ENCODE assay signal across 8 mouse cellular contexts in the genomic region with DNA sequence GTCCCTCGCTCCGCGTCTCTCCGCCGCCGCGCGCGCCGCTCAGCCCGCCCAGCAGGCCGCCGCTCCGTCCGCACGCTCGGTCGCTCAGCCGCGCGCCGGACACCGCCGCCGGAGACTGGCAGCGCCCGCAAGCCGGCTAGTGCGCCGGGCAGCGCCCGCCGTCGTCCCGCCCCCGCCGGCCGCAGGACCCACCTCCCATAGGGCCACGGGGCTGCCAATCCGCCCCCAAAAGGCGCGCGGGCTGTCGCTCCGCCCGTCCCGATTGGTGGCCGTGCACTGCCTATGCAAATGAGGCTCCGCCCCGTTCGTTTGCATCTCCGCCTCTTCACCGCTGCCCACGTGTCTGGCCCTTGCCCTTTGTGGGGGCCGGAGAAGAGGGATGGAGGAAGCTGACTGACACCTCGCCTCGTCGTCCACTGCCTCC. TPM values are rescaled to one million over a fixed set of nuclear protein-coding genes. Genes with fewer than 3 reads are reported as not detected.
DNase-seq lines count a peak whose midpoint lies in the region; ATAC-seq and TF ChIP-seq lines count a peak whose summit lies in the region.

No protein-coding gene starts in this region.

- peak overlapping the region; percentile 79 for H3K9ac ChIP-seq in embryonic facial prominence, embryonic 14.5 days (ENCODE audit: low read depth, low read length)
- H3K9ac ChIP-seq in limb, embryonic 12.5 days (replicated peaks), result peak overlapping the region; percentile 88
- H3K9ac ChIP-seq in midbrain, embryonic 15.5 days, result peak overlapping the region; percentile 80

- H3K4me1 ChIP-seq in bone marrow, adult 2 months (ENCODE audit: control insufficient read depth, insufficient read depth, low read length), result peaks cover 3% of the 10 kb centered on the region
- H3K4me1 ChIP-seq in embryonic facial prominence, embryonic 14.5 days (ENCODE audit: control insufficient read depth, insufficient read depth, low read length), result peaks cover 4% of the 10 kb centered on the region; the same call in 1 of the 2 replicates
- H3K4me1 ChIP-seq in limb, embryonic 12.5 days (replicated peaks), result peaks cover 12% of the 10 kb centered on the region; the same call in 1 of the 2 replicates
- H3K4me1 ChIP-seq in midbrain, embryonic 15.5 days, result peaks cover 8% of the 10 kb centered on the region; the same call in 1 of the 2 replicates

- peak; percentile 98 for DNase-seq in A20 (ENCODE audit: low read depth, low spot score)
- DNase-seq in embryonic facial prominence, embryonic 14.5 days (ENCODE audit: low spot score), result peak; percentile 98
- peak; percentile 98 for DNase-seq in heart, adult 8-10 months (ENCODE audit: low spot score)
- DNase-seq in kidney, adult 8-10 months, result peak; percentile 98 to 99
- DNase-seq in spleen, adult 18-20 months, result peak; percentile 98

- TF ChIP-seq CTCF in bone marrow, adult 2 months (IDR thresholded peaks at IDR 0.05; ENCODE audit: control insufficient read depth, insufficient read depth, low read length), result no peak

- peak overlapping the region; percentile 97 for H3K27ac ChIP-seq in bone marrow, adult 2 months (ENCODE audit: control insufficient read depth, insufficient read depth, low read depth, low read length, poor library complexity)
- H3K27ac ChIP-seq in embryonic facial prominence, embryonic 14.5 days (replicated peaks; ENCODE audit: low read depth, low read length), result peak overlapping the region; percentile 82
- peak overlapping the region; percentile 88 for H3K27ac ChIP-seq in limb, embryonic 12.5 days
- peak overlapping the region; percentile 88 for H3K27ac ChIP-seq in midbrain, embryonic 15.5 days

- under 1% methylated on average over 58 of the region's 58 CpGs for WGBS in bone marrow, adult 2 months
- 0% methylated on average over 3 of the region's 58 CpGs for WGBS in embryonic facial prominence, embryonic 14.5 days
- WGBS in limb, embryonic 12.5 days, result under 1% methylated on average over 57 of the region's 58 CpGs
- under 1% methylated on average over 46 of the region's 58 CpGs for WGBS in midbrain, embryonic 15.5 days

- H3K4me2 ChIP-seq in embryonic facial prominence, embryonic 14.5 days (ENCODE audit: low read depth, low read length), result peak overlapping the region; percentile 80
- peak overlapping the region; percentile 76 for H3K4me2 ChIP-seq in limb, embryonic 12.5 days
- peak overlapping the region; percentile 84 for H3K4me2 ChIP-seq in midbrain, embryonic 15.5 days

- peak; percentile 74; the same call in 1 of the 2 replicates for TF ChIP-seq POLR2A in bone marrow, adult 2 months (IDR thresholded peaks at IDR 0.05; ENCODE audit: borderline replicate concordance, control insufficient read depth, low read depth, low read length)

- peak overlapping the region; percentile 74 for H3K4me3 ChIP-seq in bone marrow, adult 2 months (replicated peaks; ENCODE audit: control insufficient read depth, low read depth, low read length)
- peak overlapping the region; percentile 90 for H3K4me3 ChIP-seq in embryonic facial prominence, embryonic 14.5 days (ENCODE audit: low read depth, low read length)
- H3K4me3 ChIP-seq in limb, embryonic 12.5 days (replicated peaks), result peak overlapping the region; percentile 85
- H3K4me3 ChIP-seq in midbrain, embryonic 15.5 days, result peak overlapping the region; percentile 97

- H3K9me3 ChIP-seq in embryonic facial prominence, embryonic 14.5 days (ENCODE audit: control insufficient read depth, low read length), result no peaks in the 10 kb centered on the region
- H3K9me3 ChIP-seq in limb, embryonic 12.5 days, result no peaks in the 10 kb centered on the region
- no peaks in the 10 kb centered on the region for H3K9me3 ChIP-seq in midbrain, embryonic 15.5 days

- ATAC-seq in embryonic facial prominence, embryonic 14.5 days (ENCODE audit: low read depth), result peak; percentile 99
- ATAC-seq in limb, embryonic 12.5 days (ENCODE audit: insufficient number of reproducible peaks, insufficient read depth, low FRiP score, low TSS enrichment, low read depth), result peak; percentile 97
- peak; percentile 99 for ATAC-seq in midbrain, embryonic 15.5 days (replicated peaks)

- H3K36me3 ChIP-seq in embryonic facial prominence, embryonic 14.5 days (ENCODE audit: control insufficient read depth, insufficient read depth, low read length), result no peaks in the 10 kb centered on the region
- no peaks in the 10 kb centered on the region; the same call in 1 of the 2 replicates for H3K36me3 ChIP-seq in limb, embryonic 12.5 days
- H3K36me3 ChIP-seq in midbrain, embryonic 15.5 days (replicated peaks), result no peaks in the 10 kb centered on the region

- H3K27me3 ChIP-seq in embryonic facial prominence, embryonic 14.5 days (replicated peaks; ENCODE audit: control insufficient read depth, insufficient read depth, low read length), result no peaks in the 10 kb centered on the region
- no peaks in the 10 kb centered on the region for H3K27me3 ChIP-seq in limb, embryonic 12.5 days
- H3K27me3 ChIP-seq in midbrain, embryonic 15.5 days (replicated peaks), result no peaks in the 10 kb centered on the region

RNA-seq across cellular contexts. Expression of gene Fkbp5, which starts 31.3 kb away (rescaled TPM):
- 29.4 and 48.6 TPM in 2 replicates for polyA plus RNA-seq in bone marrow, adult 2 months (2011; ENCODE audit: insufficient read depth, insufficient read length, low replicate concordance, missing spikeins)
- 8.4 and 11.7 TPM in 2 replicates for polyA plus RNA-seq in embryonic facial prominence, embryonic 14.5 days (2014; fragmentation: Nextera tagmentation; extraction: Ambion mirVana)
- 10 to 100 TPM; 31.0 to 46.7 (median 38.3) TPM for total RNA-seq in heart, adult 8-10 months (2022)
- 36.2 and 42.4 TPM in 2 replicates for polyA plus RNA-seq in limb, embryonic 12.5 days (2016; fragmentation: Nextera tagmentation; extraction: Ambion mirVana)
- polyA plus RNA-seq in midbrain, embryonic 15.5 days (2015; fragmentation: Nextera tagmentation; extraction: Ambion mirVana), result 37.3 and 39.8 TPM in 2 replicates

RNA-seq across cellular contexts. Expression of gene Armc12, which starts 44.6 kb away (rescaled TPM):
- not detected in 2 replicates for polyA plus RNA-seq in bone marrow, adult 2 months (2011; ENCODE audit: insufficient read depth, insufficient read length, low replicate concordance, missing spikeins)
- polyA plus RNA-seq in embryonic facial prominence, embryonic 14.5 days (2014; fragmentation: Nextera tagmentation; extraction: Ambion mirVana), result not detected in 2 replicates
- total RNA-seq in heart, adult 8-10 months (2022), result not detected
- polyA plus RNA-seq in limb, embryonic 12.5 days (2016; fragmentation: Nextera tagmentation; extraction: Ambion mirVana), result not detected in 2 replicates
- polyA plus RNA-seq in midbrain, embryonic 15.5 days (2015; fragmentation: Nextera tagmentation; extraction: Ambion mirVana), result not detected in 2 replicates

Comparison
In these comparisons a context has a peak if more than half of its experiments do, and no peak if none do; other contexts are left out.
1. Peak in every context shown above with its lines: DNase-seq, ATAC-seq, H3K4me3 ChIP-seq and H3K27ac ChIP-seq.